Mouse (Mus musculus) adipose tissue, adult 10 weeks (tissue): ENCODE data around the gene Krtap11-1. TPM values are rescaled to one million over a fixed set of nuclear protein-coding genes. Genes with fewer than 3 reads are reported as not detected.

ENCODE experiments used
- polyA plus RNA-seq: library from polyadenylated mRNA; stranded (reverse); fragments of 350-450 nt; fragmentation: Illumina TruSeq; extraction: RNeasy Lipid Tissue Mini Kit (QIAGEN cat#74804); gene quantifications from one replicate; pipeline ENCODE4 v1.2.3, GENCODE M21; 2014; ENCODE audit warnings: low read depth, low replicate concordance

The Krtap11-1 gene
- not detected for polyA plus RNA-seq

GRCm38 (mm10) chr16:89571083-89571482 lies at the start of gene Krtap11-1:
Gene Krtap11-1, minus strand, starts transcription at chr16:89571183.

Other genes with a start within 250 kb of the Krtap11-1 start
- gene Krtap21-1, start 167.3 kb downstream of the Krtap11-1 start, polyA plus RNA-seq = not detected
- gene Krtap6-2, start 151.1 kb downstream of the Krtap11-1 start, polyA plus RNA-seq = not detected
- gene Krtap8-1, start 83.2 kb downstream of the Krtap11-1 start, polyA plus RNA-seq = not detected
- gene Krtap7-1, start 62.9 kb downstream of the Krtap11-1 start, polyA plus RNA-seq = not detected